Mouse (Mus musculus): ENCODE measurements around the gene Dcst2.

Dcst2 gene

DNA sequence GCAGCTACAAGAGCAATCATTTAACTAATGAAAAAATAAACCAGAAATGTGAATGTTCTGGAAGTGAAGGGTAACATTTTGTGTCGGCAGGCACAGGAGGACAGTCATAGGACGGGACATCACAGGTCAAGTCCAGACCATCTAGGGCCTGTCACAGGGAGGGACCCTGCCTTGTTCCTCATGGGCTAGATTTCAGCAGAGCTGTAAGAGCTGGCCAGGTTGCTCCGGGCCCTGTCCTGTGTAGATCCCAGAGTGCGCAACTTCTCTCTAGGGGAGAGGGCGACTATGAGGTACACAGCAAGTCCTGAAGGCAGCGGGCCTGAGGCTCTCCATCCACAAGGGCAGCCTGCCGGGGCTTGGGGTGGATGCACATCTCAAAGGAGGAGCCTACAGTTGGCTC is at the start of gene Dcst2:
Dcst2 (plus strand) TSS at position 301 of the 400 bp plus-strand sequence.
- DNase-seq (ENCODE audit: low read depth): no peak

DNA sequence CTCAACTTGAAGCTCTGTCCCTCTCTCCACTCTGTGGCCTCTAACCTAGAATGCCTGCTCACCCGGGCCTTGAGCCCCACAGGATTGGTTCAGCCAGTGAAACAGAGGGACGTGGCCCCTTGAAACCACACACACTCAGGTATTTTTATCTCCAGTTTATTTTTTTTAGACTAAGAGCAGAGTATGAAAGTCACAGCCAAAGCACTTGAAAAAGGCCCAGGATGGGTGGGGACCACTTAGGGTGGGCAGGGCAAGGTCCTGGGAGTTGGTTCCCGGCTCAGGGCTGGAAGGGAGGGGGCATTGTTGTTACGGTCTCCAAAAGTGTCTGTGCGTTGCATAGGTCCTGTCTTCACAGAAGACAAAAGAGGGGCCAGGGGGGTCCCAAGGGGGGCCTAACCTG is 47.4 kb upstream of the Dcst2 start:
- DNase-seq (ENCODE audit: low read depth): no peak

DNA sequence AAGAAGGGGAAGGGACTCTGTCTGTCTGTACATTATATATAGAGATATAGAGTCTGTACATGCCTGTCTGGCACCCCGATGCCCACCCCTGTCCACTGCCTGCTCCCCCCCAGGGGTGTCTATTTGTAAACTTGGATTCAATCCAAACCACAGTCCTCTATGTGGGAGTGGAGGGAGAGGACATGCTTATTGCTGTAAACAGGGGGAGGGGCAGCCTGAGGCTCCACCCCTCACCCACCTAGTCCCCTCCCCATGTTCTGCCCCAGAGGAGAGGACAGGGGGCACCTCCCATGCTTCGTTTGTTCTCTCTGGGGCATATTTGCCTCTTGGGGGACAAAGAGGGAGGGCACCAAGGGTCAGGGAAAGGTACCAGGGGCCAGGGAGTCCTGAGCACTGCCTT is 47.0 kb upstream of the Dcst2 start:
- no peak for DNase-seq (ENCODE audit: low read depth)

DNA sequence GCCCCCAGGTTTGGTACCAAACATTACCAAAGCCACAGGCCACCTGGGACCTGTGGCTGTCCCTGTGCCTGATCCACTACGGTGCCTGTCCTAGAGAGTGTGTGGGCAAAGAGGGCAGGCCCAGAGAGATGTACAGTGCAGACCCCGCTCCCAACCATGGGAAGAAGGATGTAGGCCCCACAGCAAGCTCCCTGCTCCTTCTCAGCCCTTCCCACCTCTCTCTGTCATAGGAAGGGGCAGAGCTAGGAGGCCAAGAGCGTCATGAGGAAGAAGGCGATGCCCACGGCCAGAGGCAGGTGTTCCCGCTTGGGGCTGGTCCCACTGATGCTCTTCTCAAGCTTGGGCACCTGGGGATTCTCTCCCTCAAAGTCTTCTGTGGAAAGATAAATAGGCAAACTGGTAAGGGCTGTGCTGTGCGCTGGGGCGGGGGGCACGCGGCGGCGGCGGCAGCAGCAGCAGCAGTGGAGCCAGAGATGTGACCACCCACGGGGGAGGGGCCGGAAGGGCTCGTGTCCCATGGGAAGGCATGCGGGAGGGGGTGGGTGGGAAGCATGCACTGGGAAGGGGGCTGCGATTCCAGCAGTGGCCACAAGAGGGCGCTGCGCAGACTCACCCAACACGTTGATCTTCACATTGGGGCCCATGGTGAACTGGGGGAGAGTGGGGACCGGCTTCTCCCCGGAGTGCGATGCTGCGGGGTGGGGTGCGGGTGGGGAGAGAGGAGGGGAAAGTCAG is 46.4 kb upstream of the Dcst2 start:
- no peak for DNase-seq (ENCODE audit: low read depth)

DNA sequence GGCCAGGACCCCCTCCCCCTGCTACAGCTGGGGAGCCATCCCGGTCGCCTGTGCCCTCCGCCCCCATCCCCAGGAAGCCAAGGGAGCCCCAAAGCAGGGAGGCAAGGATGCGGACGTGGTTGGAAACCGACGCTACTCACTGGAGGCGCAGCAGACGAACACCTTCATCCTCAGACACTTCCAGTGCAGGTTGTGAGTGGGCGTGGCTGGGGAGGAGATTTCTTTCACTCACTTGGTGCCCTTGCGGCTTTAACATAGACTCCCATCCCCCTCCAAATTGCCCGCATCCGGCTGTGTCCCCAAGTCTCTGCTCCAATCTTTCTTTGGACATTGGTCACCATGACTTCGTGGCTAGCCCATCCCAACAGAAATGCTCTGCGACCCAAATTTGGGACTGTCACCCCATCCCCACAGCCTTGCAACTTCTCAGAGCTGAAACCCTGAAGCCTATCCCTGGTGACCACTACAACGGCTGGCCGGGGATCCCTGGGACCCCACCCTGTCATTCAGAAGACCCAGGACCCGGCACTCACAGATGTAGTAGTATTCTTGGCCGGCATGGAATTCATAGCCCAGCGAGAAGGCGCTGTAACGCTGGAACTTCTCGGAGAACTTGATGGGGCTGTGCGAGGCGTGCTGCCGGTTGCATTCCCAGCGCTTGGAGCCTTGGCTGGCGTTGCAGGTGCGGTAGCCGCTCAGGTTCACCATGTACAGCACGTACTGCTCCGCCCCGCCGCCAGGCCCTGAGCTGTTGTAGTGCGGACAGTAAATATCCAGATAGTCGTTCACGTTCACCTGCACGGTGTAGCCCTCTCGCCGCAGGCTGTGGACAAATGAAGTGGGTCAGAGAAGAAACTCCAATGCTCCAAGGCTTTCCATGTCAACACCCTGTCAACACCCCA is 45.6 kb upstream of the Dcst2 start:
- no peak for DNase-seq (ENCODE audit: low read depth)

DNA sequence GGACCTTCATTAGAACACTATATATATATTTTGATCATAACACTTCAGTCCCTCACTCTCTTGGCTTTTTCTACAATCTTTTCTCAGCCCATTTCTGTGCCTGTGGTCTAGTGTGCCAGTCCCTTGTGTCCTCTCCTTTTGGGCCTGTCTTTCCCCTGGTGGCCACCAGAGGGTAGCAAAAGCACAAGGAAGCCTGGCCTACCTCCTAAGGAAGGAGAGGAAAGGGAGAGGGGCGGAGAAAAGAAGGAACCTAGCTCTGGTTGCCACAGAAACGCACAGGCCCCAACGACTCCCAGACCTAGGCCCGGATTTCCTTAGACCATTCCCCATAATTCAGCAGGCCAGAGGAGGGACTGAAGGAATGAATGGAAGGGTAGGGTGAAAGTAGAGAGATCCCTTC is 44.9 kb upstream of the Dcst2 start:
- DNase-seq (ENCODE audit: low read depth): peak; percentile 79

DNA sequence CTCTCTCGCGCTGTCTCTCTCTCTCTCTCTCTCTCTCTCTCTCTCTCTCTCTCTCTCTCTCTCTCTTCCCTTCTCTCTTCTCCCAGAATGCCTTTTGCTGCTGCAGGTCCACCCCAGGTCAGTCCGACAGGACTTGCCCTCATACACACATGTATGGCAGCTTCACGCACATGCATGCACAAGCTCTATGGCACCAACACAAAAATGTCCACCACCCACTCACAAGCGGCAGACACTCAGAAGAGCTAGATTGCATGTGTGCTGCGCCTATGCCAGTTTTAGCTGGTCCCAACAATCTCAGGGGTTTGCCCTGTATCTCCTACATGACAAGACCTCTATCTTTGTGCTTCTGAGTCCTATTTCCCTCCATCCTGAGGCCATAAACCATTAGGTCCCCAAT is 44.5 kb upstream of the Dcst2 start:
- no peak for DNase-seq (ENCODE audit: low read depth)

DNA sequence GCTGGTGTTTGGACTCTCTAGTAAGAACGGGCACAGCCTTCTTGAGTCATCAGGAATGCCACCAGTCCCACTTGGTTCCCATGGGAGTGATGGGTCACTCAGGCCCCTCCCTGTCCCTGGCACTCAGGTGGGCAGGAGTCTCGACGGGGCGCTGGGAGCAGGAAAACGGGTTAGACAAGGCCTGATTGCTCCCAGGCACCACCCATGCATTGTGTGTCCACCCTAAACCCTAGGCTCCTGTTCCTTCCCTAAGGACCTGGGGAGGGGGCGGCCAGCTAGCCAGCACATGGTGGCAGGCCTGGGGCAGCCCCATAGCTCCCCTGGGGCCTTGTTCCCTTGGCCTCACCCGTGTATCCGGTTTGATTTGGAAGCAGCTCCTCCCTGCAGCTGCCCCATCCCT is 43.5 kb upstream of the Dcst2 start:
- no peak for DNase-seq (ENCODE audit: low read depth)

DNA sequence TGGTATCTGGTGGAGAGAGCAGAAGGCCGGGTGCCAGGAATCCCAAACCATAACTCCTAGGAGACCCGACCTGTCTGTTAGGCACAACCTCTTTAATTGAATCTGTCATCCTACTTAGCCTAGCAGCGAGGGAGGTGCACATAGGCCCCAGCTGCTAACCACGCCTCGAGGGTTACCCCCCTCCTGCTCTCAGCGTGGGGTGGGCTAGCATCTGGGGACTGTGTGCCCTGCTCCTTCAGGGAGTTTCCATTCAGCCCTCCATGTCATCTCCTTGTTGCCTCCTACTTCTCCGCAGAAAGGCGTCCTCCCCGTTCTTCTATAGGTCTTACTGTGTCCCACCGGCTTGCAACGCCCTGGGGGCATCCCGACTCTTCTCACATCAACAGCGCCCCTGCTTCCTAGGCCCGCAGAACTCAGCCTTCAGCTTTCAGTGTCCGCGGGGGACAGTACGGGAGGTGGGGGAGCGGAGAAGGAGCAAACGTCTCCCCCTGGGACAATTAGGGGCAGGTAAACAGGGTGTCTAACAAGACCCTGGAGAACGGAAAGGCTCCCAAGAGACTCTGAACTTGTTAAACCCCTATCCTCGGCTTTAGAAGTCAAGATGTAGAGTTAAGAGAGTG is 42.7 kb upstream of the Dcst2 start:
- no peak for DNase-seq (ENCODE audit: low read depth)

DNA sequence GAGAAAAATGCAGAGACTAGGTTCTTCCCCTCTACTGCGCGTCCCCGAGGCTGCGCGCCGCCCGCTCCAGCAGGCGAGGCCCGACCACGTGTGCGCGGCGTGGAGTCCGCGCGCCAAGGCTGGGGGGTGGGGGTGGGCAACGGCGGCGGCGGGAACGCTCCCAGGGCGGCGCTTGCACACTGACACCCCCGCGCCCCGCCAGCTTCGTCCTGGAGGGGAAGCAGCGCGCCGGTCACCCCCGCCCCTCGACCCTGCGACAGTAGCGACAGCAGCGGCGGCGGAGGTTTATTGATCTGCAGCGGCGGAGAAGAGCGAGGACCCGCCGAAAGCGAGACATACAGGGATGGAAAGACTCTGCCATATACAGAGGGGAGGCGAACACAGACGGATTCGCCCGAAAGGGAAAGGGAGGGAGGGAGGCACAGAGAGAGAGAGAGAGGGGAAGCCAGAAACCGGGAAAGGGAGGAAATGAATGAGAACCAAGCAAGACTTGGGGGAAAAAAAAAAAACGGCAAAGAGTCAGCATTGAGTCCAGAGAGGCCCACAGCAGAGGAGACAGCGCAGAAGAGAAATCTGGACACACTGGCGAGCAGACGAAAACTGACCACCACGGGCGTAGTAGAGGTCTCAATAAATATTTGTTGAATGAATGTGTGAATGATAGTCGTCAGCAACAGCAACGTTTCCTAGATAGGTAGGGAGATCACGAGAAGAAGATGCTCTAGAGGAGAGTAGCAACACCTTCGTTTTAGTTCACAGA is 42.0 kb upstream of the Dcst2 start:
- DNase-seq (ENCODE audit: low read depth): no peak

DNA sequence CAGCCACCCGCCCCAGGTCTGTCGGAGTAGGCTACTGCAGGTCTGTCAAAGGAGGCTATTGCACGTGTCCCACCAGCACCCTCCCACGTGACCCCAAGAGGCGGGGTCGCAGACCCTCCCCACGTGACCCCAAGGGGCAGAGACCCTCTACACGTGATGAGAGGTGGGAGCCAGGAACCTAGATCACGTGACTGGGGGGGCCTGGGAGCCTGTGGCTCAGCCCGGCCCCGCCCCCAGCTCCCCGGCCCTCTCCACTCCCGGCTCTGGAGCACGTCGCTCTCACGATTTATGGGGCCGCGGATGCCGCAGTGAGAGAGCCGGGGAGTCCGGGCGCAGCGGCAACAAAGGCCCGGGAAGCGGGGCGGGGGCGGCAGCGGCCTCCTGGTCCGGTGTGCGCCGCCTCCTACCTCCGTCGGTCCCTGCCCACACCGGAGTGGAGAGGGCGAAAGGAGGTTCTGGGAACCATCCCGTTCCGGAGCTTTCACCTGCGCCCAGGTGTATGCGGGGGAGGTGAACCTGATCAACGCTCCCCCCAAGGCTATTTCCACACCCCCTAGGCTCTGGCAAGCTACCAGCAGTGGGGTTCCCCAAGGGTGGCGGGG is 41.1 kb upstream of the Dcst2 start:
- DNase-seq (ENCODE audit: low read depth): no peak

DNA sequence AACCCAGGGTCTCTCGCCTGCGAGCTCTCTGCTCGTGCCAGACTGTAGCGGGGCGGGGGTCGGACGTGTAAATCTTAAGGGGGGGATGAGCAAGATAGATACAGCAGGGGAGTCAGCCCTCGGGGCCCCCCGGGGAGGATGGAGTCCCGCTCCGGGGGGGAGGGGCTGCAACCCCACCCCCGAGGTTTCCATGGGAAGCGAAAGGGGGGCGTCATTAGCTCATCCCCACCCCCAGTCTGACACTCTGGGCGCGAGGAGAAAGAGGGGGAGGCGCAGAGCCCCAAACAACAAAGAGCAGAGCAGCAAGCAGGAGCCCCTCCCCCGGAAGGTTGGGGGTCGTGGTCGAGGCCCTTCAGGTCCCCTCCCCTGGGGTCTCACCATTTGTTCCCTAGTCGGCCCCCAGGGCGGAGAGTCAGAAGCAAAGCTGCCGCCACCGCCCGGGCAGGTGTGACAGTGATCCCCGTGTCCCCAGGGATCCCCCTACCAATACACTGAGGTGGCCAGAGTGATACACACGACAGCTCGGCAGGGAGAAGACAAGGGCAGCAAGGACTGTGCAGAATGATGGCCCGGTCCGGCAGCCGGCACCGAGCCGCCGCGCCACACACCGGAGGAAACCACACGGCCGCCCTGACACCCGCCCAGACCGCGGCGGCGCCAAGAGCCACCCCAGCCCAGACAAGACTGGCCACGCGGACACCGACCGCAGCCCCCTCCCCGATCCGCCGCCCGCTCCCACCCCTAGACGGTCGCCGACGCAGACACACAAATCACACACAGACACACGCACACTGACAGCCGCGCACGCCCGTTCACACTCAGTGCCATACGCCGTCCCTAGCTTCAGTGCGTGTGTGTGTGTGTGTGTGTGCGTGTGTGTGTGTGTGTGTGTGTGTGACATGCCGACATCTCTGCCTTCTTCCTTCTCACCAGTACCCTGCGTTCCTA is 40.3 kb upstream of the Dcst2 start:
- no peak for DNase-seq (ENCODE audit: low read depth)

DNA sequence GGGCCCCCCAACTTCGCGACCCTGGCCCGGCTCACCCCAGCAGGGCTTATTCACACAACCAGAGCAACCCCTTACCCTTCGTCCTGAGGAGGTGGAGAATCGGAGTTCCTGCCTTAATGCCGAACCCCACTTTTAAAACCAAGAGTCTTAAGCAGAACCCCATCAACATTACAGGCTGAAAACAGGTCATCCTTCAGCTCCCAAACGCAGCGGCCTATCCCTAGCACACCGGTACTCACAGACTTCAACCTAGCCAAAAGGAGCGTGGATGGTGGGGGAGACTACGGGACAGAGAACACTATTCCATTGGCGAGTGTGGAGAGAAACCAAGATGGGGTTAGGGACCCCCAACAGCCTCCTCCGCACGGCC is 39.7 kb upstream of the Dcst2 start:
- DNase-seq (ENCODE audit: low read depth): no peak

DNA sequence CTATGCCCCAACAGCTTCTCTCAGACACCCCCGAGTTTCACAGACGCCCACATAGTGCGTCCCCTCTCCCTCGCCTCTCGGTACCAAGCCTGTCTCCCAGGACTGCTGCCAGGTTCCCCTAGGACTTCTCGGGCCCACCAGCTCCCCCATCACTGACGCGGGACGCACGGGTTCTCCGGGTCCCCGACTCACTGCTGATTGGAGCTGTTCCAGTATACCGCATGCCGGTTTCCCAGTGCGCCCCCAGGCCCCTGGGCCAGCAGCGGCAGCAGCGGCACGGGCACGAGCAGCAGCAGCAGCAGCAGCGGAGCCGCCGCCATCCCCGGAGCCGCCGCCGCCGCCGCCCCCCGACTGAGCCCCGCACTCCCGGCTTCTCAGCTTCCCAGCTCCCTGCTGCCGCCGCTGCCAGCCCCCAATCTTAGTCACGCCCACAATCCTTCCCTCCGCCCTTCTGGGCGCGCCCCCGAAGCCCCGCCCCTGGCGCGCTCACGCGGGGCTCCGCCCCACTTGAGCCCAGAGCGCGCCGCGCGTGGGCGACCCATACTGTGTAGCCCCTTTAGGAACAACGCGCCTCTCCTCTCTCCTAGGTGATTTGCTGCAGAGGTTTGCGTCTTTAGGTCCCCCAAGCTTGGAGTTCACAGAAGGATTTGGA is 39.1 kb upstream of the Dcst2 start, which contains the start of gene Efna3:
Efna3 (minus strand) TSS at position 452 of the 652 bp plus-strand sequence.
- no peak for DNase-seq (ENCODE audit: low read depth)

DNA sequence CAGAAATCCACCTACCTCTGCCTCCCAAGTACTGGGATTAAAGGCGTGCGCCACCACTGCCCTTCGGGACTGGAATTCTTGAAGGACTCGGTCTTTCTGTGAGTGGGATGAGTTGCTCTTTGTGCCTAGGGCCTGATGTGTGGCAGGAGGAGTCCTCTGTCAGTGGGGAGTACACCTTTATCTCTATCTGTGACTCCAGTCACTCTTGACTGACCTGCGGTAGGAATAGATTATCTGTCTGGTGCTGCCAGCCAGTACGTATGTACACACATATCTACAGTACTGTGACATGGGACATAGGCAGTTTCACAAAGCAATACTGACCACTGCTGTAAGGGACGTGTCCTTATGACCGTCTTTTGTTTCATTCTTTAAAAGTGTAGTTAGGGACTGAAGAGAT is 35.9 kb upstream of the Dcst2 start:
- no peak for DNase-seq (ENCODE audit: low read depth)

DNA sequence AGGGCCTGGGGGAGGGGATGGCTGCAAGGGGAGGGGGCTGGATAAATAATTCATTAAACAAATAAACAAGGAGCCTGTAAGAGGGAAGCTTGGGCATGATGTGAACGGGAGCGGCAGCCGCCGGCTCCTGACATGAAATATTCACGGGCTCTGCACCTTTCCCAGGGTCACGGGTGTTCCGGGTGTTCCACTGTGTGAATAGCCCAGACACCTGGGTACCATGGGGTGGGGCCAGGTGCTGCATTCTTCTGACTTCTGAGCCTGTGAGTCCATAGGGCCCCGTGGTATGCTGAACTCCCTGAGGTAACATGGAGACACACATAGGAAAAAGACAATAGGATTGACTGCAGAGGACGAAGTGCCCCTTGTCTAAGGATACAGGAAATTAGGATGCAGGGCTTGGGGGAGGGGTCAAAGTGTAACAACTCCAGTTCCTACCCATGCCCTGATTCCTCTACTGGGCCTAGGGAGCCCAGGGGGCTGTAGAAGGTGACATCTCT is 34.4 kb upstream of the Dcst2 start:
- DNase-seq (ENCODE audit: low read depth): no peak

DNA sequence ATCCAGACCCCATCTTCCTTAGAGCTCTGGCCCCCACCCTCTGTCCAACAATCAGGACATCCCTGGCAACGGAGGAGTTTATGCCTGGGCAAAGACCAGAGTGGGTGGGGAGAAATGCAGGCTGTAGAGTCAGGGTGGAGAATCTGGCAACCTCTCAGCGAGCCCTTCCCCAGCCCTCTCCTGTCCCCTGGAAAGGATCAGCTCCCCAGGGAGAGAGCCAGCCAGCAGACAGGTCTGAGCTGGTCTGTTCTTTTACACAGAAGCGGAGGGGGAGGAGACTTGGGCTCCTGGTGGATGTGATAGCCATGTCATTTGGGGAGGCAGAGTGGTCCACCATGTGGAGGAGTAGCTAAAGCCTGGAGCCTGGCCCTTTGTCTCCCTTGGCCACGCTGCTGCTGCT is 33.2 kb upstream of the Dcst2 start:
- no peak for DNase-seq (ENCODE audit: low read depth)

DNA sequence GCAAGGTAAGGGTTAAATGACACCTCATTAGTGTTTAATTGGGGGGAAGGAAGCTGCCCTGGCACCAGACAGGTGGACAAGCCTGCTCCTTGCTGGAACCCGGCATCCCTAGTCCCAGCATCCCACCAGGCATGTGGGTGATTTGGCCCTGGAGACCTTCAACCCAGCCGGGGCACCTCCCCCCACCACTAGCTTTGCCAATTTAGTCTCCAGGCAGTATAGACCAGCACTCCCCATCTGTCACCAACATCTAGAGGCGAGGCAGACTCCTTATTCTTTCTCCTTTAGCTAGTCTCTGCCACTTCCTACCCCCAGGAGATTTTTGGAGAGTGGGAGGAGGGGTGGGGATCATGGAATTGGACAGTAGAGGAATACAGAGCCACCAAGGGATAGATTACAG is 31.4 kb upstream of the Dcst2 start:
- no peak for DNase-seq (ENCODE audit: low read depth)

DNA sequence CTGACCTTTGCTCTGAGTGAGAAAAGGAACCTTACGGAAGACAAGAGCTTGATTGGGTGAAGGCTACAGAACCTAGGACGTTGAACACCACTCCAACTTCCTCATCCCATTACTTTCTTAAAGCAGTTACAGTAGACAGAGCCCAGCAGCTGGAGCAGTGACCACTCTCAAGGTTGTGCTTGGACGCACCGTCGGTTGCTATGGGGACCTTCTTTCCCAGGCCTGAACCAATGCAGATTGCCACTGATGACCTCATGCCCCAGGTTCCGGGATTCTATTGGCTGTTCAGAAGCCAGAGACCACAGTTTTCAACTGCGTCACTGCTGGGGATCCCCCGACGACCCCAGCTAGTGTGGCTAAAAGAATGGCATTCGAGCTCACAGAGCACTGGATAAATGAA is 30.8 kb upstream of the Dcst2 start:
- no peak for DNase-seq (ENCODE audit: low read depth)

DNA sequence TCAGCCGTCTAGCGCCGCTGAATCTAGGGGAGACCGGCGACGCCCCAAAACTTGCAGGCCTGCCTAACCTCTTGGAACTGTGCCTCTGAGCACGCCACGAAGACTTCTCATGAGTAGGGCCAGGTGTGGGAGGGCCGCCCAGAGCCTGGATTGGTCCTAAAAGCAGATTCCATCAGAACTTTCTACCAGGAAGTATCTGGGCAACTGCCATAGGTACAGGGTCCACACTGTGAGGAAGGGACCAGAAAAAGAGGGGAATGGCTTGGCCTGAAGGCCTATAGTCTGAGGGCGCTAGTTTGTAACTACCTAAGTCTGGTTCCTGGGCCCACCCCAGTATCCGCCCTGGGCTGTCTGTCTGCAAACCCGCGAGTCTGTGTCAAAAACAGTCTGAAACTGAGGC is 30.2 kb upstream of the Dcst2 start:
- no peak for DNase-seq (ENCODE audit: low read depth)

All from c-Kit-positive CD71-negative TER-119-negative erythroid progenitor cells, embryonic 14.5 days (primary cell).